Mouse (Mus musculus) thymus, adult 2 months (tissue): ENCODE measurements around the gene Upk3bl.
"Not testable (repeated sequence)": the region's sequence is repeated elsewhere in the genome, so short reads cannot be mapped to it uniquely, and the experiment has no call there.

Source experiments
- CTCF ChIP-seq: fragments of 200-500 bp; IDR thresholded peaks from 2 replicates; pipeline ENCODE4 v1.5.1; 2012; ENCODE audit warnings: mild to moderate bottlenecking, control low read depth, low read length, moderate library complexity, borderline replicate concordance; ENCODE audit not compliant: control insufficient read depth, poor library complexity, insufficient read depth; ENCODE audit errors: extremely low read depth
- POLR2A ChIP-seq: fragments of 200-500 bp; IDR thresholded peaks from 2 replicates; pipeline ENCODE4 v1.6.1; 2012; ENCODE audit warnings: mild to moderate bottlenecking, low read length, control low read depth, moderate library complexity; ENCODE audit not compliant: control insufficient read depth, poor library complexity, insufficient read depth; ENCODE audit errors: extremely low read depth

- not testable (repeated sequence) for TF ChIP-seq CTCF, POLR2A
Measured at GRCm38 (mm10) chr5:136066404-136067148, 12.3 kb downstream of the Upk3bl start.
